Mouse (Mus musculus): ENCODE data around the gene Tubg2.
"Not testable (repeated sequence)": the region's sequence is repeated elsewhere in the genome, so short reads cannot be mapped to it uniquely, and the experiment has no call there.

Gene Tubg2

GRCm38 (mm10) chr11:101140164-101140819 is 15.4 kb upstream of the Tubg2 start:
- peak in 1 of 2 experiments; percentile 55 for DNase-seq

- DNase-seq, result no peak
These were observed 14.6 kb upstream of the Tubg2 start for GRCm38 (mm10) chr11:101141088-101141487.

GRCm38 (mm10) chr11:101142215-101142967 is 13.3 kb upstream of the Tubg2 start:
- no peak for DNase-seq

GRCm38 (mm10) chr11:101143338-101144225 is 12.1 kb upstream of the Tubg2 start:
- DNase-seq, result peak; percentile 54 to 67

- peak in 1 of 2 experiments; percentile 28 for DNase-seq
These were observed 9.3 kb upstream of the Tubg2 start for GRCm38 (mm10) chr11:101146377-101146776.

- no peak for DNase-seq
These were observed 7.0 kb upstream of the Tubg2 start for GRCm38 (mm10) chr11:101148751-101149150.

- DNase-seq, result peak; percentile 66 to 74
These were observed 6.3 kb upstream of the Tubg2 start for GRCm38 (mm10) chr11:101149178-101150105.

GRCm38 (mm10) chr11:101151063-101151462 is 4.6 kb upstream of the Tubg2 start:
- no peak for DNase-seq

GRCm38 (mm10) chr11:101152825-101153224 is 2.9 kb upstream of the Tubg2 start:
- DNase-seq, result no peak

- no peak for DNase-seq
These were observed 1.1 kb upstream of the Tubg2 start for GRCm38 (mm10) chr11:101154648-101155047.

- no peak for DNase-seq
These were observed 556 bp upstream of the Tubg2 start for GRCm38 (mm10) chr11:101155151-101155550.

GRCm38 (mm10) chr11:101160151-101160550 is 4.4 kb downstream of the Tubg2 start:
- not testable (repeated sequence) for DNase-seq

- DNase-seq, result not testable (repeated sequence)
These were observed 5.3 kb downstream of the Tubg2 start for GRCm38 (mm10) chr11:101160981-101161505.

GRCm38 (mm10) chr11:101161551-101161950 is 5.8 kb downstream of the Tubg2 start:
- DNase-seq, result no peak

GRCm38 (mm10) chr11:101162301-101162700 is 6.6 kb downstream of the Tubg2 start:
- no peak for DNase-seq

GRCm38 (mm10) chr11:101162772-101163171 is 7.1 kb downstream of the Tubg2 start:
- peak; percentile 48 to 64 for DNase-seq

GRCm38 (mm10) chr11:101163476-101164350 is 8.0 kb downstream of the Tubg2 start:
- DNase-seq, result peak; percentile 52 to 67

- DNase-seq, result no peak
These were observed 8.6 kb downstream of the Tubg2 start for GRCm38 (mm10) chr11:101164351-101164665.

GRCm38 (mm10) chr11:101164677-101165580 is 9.2 kb downstream of the Tubg2 start:
- peak in 1 of 2 experiments; percentile 50 for DNase-seq

- DNase-seq, result no peak
These were observed 10.7 kb downstream of the Tubg2 start for GRCm38 (mm10) chr11:101166357-101166756.
